Mouse (Mus musculus): Measurements from ENCODE around the gene Yy1.

Gene Yy1

GRCm38 (mm10) chr12:108792546-108793452 is at the start of gene Yy1:
Gene Yy1 (plus strand): TSS chr12:108792973.
- DNase-seq (ENCODE audit: low spot score), result peak; percentile 98

DNA sequence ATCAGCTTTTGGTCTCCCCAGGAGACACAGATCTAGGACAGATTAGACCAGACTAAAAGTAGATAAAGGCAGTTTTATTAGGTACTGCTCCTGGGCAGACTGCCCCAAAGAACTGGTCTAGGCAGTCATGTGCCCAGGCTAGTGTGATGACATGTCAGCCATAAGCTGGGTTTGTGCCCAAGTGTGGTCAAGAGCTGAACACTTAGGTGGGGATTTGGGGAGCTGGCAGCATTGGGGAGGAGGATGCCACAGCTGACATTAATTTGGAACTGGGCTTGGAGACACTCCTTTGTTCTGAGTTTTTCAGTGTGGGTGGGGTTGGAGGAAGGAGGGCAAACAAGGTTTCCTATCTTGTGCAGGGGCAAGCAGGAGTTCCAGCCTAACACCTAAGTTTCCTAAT is 46.8 kb upstream of the Yy1 start:
- DNase-seq (ENCODE audit: low spot score), result no peak

DNA sequence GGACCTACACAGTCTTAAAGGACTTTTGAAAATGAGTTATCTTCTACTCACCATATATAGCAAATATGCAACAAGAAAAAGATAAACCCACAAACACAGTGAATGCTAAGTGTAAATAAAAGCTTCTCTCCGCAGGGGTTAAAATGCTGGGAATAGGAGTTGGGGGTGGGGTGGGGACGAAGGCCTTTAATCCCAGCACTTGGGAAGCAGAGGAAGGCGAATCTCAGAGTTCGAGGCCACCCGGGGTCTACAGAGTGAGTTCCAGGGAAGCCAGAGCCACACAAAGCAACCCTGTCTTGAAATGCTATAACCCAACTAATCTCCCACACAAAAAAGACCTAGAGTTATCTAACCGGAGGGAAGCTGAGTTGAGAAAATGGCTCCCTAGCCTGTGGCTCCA is 43.8 kb upstream of the Yy1 start:
- no peak for DNase-seq (ENCODE audit: low spot score)

GRCm38 (mm10) chr12:108749454-108749853 is 43.3 kb upstream of the Yy1 start:
- DNase-seq (ENCODE audit: low spot score), result no peak

GRCm38 (mm10) chr12:108750226-108750625 is 42.5 kb upstream of the Yy1 start:
- DNase-seq (ENCODE audit: low spot score), result no peak

- no peak for DNase-seq (ENCODE audit: low spot score)
Observed at GRCm38 (mm10) chr12:108751790-108752189, 41.0 kb upstream of the Yy1 start.

- no peak for DNase-seq (ENCODE audit: low spot score)
Observed at GRCm38 (mm10) chr12:108755141-108755540, 37.6 kb upstream of the Yy1 start.

DNA sequence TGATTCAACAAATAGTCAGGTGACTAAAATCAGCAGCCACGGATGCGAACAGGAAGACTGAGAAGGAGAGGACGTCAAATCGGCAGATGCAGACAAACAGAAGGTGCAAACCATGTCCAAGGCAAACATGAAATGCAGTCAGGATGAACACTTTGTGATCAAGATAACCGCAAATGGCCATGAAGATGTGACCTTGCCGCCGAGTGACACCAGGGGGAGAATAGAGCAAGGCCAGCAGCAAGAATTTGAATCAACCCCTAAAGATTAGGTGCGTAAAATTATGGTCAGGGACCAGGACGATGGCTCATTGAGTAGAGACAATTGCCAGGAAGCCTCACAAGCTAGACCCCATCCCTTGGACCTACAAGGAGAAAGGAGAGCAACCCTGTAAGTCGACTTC is 36.2 kb upstream of the Yy1 start:
- DNase-seq (ENCODE audit: low spot score), result no peak

GRCm38 (mm10) chr12:108757717-108758257 is 35.0 kb upstream of the Yy1 start:
- peak; percentile 99 for DNase-seq (ENCODE audit: low spot score)

DNA sequence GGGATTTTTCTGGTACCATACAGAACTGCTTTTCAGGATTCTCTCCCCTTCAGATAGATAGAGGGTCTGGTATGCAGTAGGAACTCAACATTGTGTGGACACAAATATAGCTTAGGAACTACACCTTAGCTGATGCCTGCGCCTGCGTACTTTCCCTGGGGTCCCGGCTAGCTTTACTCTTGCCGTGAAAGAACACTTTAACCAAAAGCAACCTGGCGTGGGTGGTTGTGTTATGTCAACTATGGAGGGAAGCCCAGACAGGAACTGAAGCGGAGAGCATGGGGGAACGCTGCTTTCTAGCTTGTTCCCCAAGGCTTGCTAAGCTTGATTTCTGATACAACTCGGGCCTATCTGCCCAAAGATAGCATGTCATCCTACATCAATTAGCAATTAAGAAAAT is 34.5 kb upstream of the Yy1 start:
- peak; percentile 46 for DNase-seq (ENCODE audit: low spot score)

DNA sequence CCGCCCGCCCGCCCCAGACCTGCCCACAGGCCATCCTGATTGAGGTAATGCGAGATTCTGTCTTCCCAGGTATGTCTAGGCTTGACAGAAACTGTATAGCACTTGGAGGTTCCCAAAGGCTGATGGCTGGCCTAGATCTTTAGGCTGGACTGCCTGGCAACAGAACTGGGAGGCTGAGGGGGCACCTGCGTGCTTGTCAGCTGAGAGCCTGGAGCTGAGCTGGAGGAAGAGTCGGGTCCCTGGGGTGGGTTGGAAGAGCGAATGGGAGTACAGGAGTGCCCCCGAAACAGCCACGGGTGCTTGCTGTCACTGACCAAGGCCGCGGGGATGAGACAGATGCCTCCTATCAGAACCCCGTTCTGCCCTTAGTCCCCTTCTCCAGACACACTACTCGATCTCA is 34.1 kb upstream of the Yy1 start:
- no peak for DNase-seq (ENCODE audit: low spot score)

- no peak for DNase-seq (ENCODE audit: low spot score)
Observed at GRCm38 (mm10) chr12:108759266-108759665, 33.5 kb upstream of the Yy1 start.

DNA sequence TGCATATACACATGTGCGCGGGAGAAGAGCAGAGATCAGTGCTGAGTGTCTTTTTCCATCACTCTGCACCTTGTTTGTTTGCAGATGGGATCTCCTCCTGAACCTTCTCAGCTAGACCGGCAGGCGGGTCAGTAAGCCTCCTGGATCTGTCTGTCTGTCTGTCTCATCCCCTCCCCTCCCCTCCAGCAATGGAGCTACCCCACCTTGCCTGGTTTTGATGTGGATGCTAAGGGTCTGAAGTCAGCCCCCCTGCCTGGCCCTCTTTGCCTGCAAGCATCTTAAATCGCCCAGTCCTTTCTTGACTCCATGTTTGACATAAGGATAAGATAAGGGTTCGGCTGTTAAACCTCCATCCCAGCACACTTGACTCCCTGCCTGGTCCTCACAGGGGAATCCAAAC is 32.8 kb upstream of the Yy1 start:
- no peak for DNase-seq (ENCODE audit: low spot score)

DNA sequence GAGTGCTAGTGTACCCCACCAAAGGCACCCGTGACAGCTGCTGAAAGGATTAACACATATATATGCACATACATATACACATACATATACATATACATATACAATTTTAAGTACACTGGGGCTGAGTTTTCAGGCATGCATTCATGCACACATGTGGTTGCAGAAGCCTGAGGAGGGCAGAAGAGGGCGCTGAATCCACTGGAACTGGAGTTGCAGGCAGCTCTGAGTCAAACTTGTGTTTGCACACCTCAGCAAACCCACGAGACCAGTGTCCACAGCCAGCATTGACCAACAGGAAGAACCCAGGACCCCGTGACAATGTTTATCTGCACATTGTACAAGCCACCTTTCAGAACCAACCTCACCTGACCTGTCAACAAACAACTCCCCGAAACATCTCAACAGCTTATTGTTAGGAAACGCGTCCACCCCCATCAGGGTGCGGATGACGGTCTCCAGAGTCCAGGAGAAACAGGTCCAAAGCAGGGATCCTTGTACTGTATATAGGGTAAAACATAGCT is 32.2 kb upstream of the Yy1 start:
- no peak for DNase-seq (ENCODE audit: low spot score)

DNA sequence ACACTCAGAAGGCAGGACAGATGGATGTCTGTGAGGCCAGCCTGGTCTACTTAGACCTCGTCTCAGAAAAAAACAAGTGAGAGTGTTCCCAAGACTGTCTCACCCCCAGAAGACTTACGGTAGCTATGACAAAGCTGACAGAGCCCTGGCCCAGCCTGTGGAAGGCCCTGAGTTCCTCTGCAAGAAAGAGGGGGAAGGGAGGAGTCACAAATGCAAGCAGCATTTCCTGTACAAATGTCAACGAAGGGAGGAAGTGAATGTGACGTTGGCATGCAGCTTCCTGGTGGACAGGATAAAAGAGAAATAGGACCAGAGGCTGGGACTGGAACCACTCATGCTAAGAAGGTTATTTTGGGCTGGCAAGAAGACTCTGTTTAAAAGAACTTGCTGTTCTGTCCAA is 31.6 kb upstream of the Yy1 start:
- no peak for DNase-seq (ENCODE audit: low spot score)

GRCm38 (mm10) chr12:108761665-108762064 is 31.1 kb upstream of the Yy1 start:
- no peak for DNase-seq (ENCODE audit: low spot score)

GRCm38 (mm10) chr12:108763057-108763796 is 29.5 kb upstream of the Yy1 start:
- no peak for DNase-seq (ENCODE audit: low spot score)

GRCm38 (mm10) chr12:108764917-108765678 is 27.7 kb upstream of the Yy1 start:
- no peak for DNase-seq (ENCODE audit: low spot score)

- peak; percentile 42 for DNase-seq (ENCODE audit: low spot score)
Observed at GRCm38 (mm10) chr12:108765751-108766221, 27.0 kb upstream of the Yy1 start.

GRCm38 (mm10) chr12:108766316-108766715 is 26.5 kb upstream of the Yy1 start:
- no peak for DNase-seq (ENCODE audit: low spot score)

DNA sequence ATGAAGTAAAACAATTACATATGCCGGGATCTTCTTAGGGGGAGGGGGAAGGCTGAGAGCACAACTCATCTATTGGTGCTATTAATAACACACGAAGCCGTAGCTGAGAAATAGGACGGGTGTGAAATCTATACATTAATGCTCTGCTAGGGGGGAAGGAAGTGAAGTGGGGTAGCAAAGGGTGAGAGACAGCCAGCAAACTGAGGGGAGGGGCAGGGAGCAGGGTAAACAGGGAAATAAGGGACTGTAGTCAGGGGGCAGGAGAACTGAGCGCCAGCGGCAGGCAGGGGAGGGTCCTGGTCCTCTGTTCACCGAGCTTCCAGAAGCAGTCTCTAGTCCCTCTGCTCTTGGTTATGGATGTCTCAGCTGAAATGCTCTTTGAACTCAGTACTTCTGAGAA is 25.9 kb upstream of the Yy1 start:
- no peak for DNase-seq (ENCODE audit: low spot score)

Measured in layer of hippocampus, adult 11-12 months (tissue).